Mouse (Mus musculus) left cerebral cortex, postnatal 36 days (tissue): ENCODE measurements around the gene Olfr250. TPM values are rescaled to one million over a fixed set of nuclear protein-coding genes. Genes with fewer than 3 reads are reported as not detected.
"Not testable (repeated sequence)": the region's sequence is repeated elsewhere in the genome, so short reads cannot be mapped to it uniquely, and the experiment has no call there.

ENCODE experiments used
- DNase-seq, 2 experiments: peaks; one replicate each; pipeline ENCODE4 v3.0.0; 2021 to 2022; ENCODE audit warnings: low spot score in 2 of 2, mixed read lengths in 1 of 2
- intact Hi-C: fragments of 180-260 bp; cut with DNase I; formaldehyde crosslinking; loops from one replicate; pipeline ENCODE4 v1.15.1; 2025
- total RNA-seq, 2 experiments: library from RNA; stranded (reverse); gene quantifications; 2 replicates each; pipeline ENCODE4 v1.2.3; 2021

Gene Olfr250
- not detected for total RNA-seq

- intact Hi-C loops = no loop called here
- no peak for DNase-seq
These were observed at the start of gene Olfr250 for GRCm38 (mm10) chr9:38366596-38366995. Gene Olfr250, plus strand, starts transcription at chr9:38366896.

- DNase-seq = no peak
- intact Hi-C loops = no loop called here
These were observed 37.9 kb upstream of the Olfr250 start, which contains the start of gene Olfr25 for GRCm38 (mm10) chr9:38328760-38329159. Gene Olfr25, plus strand, starts transcription at chr9:38329060.

DNA sequence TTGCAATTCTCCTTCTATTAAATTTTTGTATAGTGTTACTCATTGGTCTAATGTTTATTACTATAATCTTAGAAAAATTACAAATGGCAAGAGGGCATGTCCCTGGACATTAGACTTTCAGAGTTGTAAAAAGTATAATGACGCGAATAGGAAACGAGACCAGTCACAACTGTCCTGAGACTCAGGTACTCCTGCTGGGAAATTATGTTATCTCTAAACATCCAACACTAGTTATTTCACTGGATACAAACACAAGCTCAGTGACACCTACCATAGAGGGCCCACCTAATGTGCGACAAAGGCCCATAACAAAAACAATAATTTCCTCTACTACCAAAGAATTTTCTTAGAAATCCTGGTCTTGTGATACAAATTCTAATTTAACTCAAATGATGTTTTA lies 18.6 kb upstream of the Olfr250 start, which contains the start of gene Olfr898:
Gene Olfr898 (plus strand): TSS at position 301 of the 400 bp plus-strand sequence.
- DNase-seq = no peak

DNA sequence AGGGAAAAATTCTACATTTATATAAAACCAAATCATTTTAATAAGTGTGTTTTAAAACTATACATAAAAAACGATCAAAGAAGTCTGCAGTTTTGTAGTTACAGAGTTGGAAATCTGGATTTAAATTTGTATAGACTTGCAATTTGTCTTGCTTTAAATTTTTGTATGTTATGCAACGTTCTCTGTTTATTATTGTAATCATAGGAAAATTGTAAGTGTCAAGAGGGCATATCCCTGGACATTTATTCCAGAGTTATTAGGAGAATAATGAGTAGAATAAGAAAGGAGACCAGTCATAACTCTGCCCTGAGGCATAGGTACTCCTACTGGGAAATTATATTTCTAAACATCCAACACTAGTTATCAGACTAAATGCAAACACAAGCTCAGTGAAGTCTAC lies 10.1 kb downstream of the Olfr250 start, which contains the start of gene Olfr251:
Gene Olfr251 (plus strand): TSS at position 301 of the 400 bp plus-strand sequence.
- DNase-seq = no peak
- intact Hi-C loops = no loop called here

More for the DNA sequence above, 18.6 kb upstream of the Olfr250 start, which contains the start of gene Olfr898:
- intact Hi-C loops = no loop called here

DNA sequence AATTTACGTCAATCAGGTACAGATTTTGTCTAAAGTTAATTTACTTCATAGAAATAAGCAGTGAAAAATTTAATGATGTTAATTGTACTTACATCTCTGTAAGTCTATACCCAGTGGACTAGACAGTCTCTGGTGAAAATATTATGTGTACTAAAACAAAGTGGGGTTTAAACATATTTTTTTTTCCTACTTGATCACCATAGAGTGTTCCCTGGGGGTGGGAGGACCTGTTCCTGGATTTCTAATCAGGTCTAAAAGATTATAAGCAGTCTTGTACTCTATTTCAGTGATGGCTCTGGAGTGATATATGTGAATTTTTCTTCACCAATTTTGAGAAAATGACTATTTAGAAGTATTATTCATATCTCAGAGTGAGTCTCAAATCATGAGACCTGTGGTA lies 34.7 kb downstream of the Olfr250 start, which contains the start of gene Olfr147:
Gene Olfr147 (plus strand): TSS at position 301 of the 400 bp plus-strand sequence.
- intact Hi-C loops = no loop called here
- no peak for DNase-seq

- DNase-seq, intact Hi-C loops: not testable (repeated sequence)
These were observed 40.8 kb downstream of the Olfr250 start for GRCm38 (mm10) chr9:38407502-38407901.

DNA sequence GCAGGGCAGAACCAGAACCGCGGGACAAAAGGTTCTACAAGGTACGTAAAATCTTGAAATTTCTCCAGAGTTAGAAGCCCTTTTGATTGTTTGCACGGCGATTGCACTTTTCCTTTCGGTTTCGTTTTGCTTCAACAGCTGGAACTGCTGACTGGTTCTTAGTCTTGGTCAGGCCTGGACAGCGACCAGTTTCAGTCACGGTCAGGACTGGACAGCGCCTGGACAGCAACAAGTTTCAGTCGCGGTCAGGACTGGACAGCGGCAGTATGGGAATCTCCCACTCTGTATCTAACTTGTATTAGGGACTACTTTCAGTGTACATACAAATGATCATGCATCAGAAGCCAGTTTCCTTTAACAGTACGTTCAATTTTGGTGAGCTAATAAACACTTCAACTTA lies 46.8 kb downstream of the Olfr250 start:
- DNase-seq, intact Hi-C loops: not testable (repeated sequence)

Other genes starting within 250 kb of the Olfr250 start
- not detected for gene Olfr890, start 224.4 kb upstream of the Olfr250 start, total RNA-seq
- not detected for gene Olfr891, start 186.1 kb upstream of the Olfr250 start, total RNA-seq
- gene Olfr893, start 158.5 kb upstream of the Olfr250 start, total RNA-seq = not detected
- not detected for gene Olfr894, start 148.8 kb upstream of the Olfr250 start, total RNA-seq
- not detected for gene Olfr143, start 114.1 kb upstream of the Olfr250 start, total RNA-seq
- not detected for gene Olfr895, start 99.0 kb upstream of the Olfr250 start, total RNA-seq
- gene Olfr896-ps1, start 75.8 kb upstream of the Olfr250 start, total RNA-seq = not detected
- gene Olfr25, start 37.8 kb upstream of the Olfr250 start, total RNA-seq = not detected
- gene Olfr898, start 18.5 kb upstream of the Olfr250 start, total RNA-seq = not detected
- gene Olfr251, start 10.2 kb downstream of the Olfr250 start, total RNA-seq = not detected
- gene Olfr147, start 34.8 kb downstream of the Olfr250 start, total RNA-seq = not detected
- not detected for gene Olfr901, start 62.6 kb downstream of the Olfr250 start, total RNA-seq
- gene Olfr902, start 80.8 kb downstream of the Olfr250 start, total RNA-seq = not detected
- not detected for gene Olfr904, start 96.2 kb downstream of the Olfr250 start, total RNA-seq
- gene Olfr905, start 104.2 kb downstream of the Olfr250 start, total RNA-seq = not detected
- gene Olfr906, start 120.2 kb downstream of the Olfr250 start, total RNA-seq = not detected
- gene Olfr907, start 128.9 kb downstream of the Olfr250 start, total RNA-seq = not detected
- gene Olfr911-ps1, start 154.7 kb downstream of the Olfr250 start, total RNA-seq = not detected
- not detected for gene Olfr910, start 171.0 kb downstream of the Olfr250 start, total RNA-seq
- gene Olfr912, start 213.3 kb downstream of the Olfr250 start, total RNA-seq = not detected
- gene Olfr913, start 225.9 kb downstream of the Olfr250 start, total RNA-seq = not detected
- gene Olfr914, start 238.2 kb downstream of the Olfr250 start, total RNA-seq = not detected